Mouse (Mus musculus) bone marrow macrophage, adult 2 months (primary cell): ENCODE data around the gene Fam43b.

Experiments used
- CTCF ChIP-seq: IDR thresholded peaks from 2 replicates; pipeline ENCODE4 v1.5.1; 2012; ENCODE audit warnings: low read depth, mild to moderate bottlenecking, low read length, moderate library complexity
- POLR2A ChIP-seq: IDR thresholded peaks from 2 replicates; pipeline ENCODE4 v1.6.1; 2012; ENCODE audit warnings: mild to moderate bottlenecking, low read depth, low read length, borderline replicate concordance

DNA sequence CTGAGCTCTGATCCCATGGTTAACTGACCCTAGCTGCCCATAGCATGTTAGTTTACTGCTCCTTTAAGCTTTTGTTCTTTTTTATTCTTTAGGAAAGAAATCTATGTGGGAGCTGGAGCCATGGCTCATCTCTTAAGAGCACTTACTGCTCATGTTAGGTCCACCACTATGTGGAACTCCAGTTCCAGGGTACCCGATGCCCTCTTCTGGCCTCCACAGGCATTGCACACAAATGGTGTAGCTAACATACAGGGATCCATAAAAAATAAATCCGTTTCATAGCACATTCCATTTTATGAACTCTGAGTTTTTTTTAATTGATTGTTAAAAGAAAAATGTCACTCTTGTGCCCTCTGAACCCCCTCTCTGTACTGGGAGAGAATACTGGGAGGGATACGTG, 33.5 kb upstream of the Fam43b start:
- TF ChIP-seq POLR2A (no peak), CTCF (no peak)
